Mouse (Mus musculus): ENCODE data around the gene C1qtnf2. TPM values are rescaled to one million over a fixed set of nuclear protein-coding genes. Genes with fewer than 3 reads are reported as not detected.

Gene C1qtnf2
- 15.0 and 15.9 TPM in 2 replicates for total RNA-seq (2014; rRNA removed)
- polyA plus RNA-seq (2015; fragmentation: Nextera tagmentation; extraction: Ambion mirVana) = 21.4 and 22.4 TPM in 2 replicates

DNA sequence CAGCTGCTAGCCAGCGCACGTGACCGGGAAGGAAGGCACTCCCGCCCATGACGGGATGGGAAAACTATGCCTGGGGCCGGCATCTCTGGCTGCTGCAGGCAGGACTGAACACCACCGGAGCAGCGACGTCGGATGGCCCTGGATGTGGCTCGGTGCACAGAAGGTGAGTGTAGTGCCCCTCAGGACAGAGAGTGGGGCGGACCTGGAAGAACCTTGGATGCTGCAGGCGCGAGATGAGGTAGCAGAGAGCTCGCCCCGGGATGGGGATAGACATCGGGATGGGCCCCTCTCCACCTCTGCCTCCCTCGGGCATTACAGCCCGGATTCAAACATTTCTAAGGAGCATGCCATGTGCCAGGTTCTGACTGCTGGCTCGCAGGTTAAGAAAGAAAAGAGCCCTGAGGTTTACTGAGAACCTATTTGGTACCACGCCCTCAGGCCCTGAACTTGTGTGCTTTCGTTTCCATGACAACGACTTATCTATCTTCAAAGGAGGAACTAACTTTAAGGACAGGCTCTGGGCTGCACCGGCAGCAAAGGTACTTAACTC lies at the start of gene C1qtnf2:
Gene C1qtnf2, plus strand, starts transcription at position 52 of the 550 bp plus-strand sequence.
- no peak for TF ChIP-seq CTCF (IDR thresholded peaks at IDR 0.05)
- WGBS = 2% methylated on average over 24 of the region's 24 CpGs

DNA sequence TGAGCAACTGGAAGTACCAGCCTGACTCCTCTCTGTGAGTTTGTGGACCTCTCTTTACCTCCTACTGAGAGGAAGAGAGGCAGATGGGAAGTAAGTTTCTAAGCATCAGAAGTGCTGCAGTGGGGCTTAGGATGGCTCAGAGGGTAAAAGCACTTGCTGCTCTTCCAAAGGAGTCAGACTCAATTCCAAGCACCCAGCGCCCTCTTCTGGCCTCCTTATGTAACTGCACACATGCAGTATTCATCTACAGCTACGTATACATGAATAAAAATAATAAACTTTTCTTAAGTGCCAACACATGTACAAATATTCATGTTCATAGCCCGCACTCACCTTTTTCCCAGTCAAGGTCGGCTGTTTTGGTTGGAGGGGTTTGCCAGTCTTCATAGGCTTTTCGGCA lies 49.7 kb upstream of the C1qtnf2 start:
- TF ChIP-seq CTCF (IDR thresholded peaks at IDR 0.05) = peak; percentile 78
- Histone ChIP-seq H3K9ac (replicated peaks; ENCODE audit: low read length, poor library complexity, severe bottlenecking) (no peak overlapping the region), H3K9me3 (ENCODE audit: low read length) (no peaks in the 10 kb centered on the region), H3K36me3 (ENCODE audit: insufficient read depth, low read length) (no peaks in the 10 kb centered on the region), H3K4me3 (ENCODE audit: low read depth, low read length) (no peak overlapping the region), H3K27ac (ENCODE audit: low read depth, low read length) (no peak overlapping the region), H3K27me3 (ENCODE audit: insufficient read depth, low read length) (no peaks in the 10 kb centered on the region), H3K4me1 (ENCODE audit: insufficient read depth, low read length) (no peaks in the 10 kb centered on the region), H3K4me2 (ENCODE audit: low read depth, low read length, poor library complexity, severe bottlenecking) (no peak overlapping the region)
- WGBS = 75% methylated on average over 5 of the region's 5 CpGs
- DNase-seq (ENCODE audit: low spot score) (peak; percentile 18), ATAC-seq (ENCODE audit: low FRiP score) (no peak)

More for the DNA sequence above, at the start of gene C1qtnf2:
- Histone ChIP-seq H3K4me3 (ENCODE audit: low read depth, low read length) (peak within 1 kb of the TSS; percentile 27), H3K9me3 (ENCODE audit: low read length) (no peaks in the 10 kb centered on the region), H3K9ac (replicated peaks; ENCODE audit: low read length, poor library complexity, severe bottlenecking) (peak within 1 kb of the TSS; percentile 34; the same call in 1 of the 2 replicates), H3K27me3 (ENCODE audit: insufficient read depth, low read length) (no peaks in the 10 kb centered on the region), H3K4me2 (ENCODE audit: low read depth, low read length, poor library complexity, severe bottlenecking) (peak within 1 kb of the TSS; percentile 55), H3K27ac (ENCODE audit: low read depth, low read length) (no peak within 1 kb of the TSS; the same call in 1 of the 2 replicates), H3K4me1 (ENCODE audit: insufficient read depth, low read length) (peaks cover 3% of the 10 kb centered on the region; the same call in 1 of the 2 replicates), H3K36me3 (ENCODE audit: insufficient read depth, low read length) (no peaks in the 10 kb centered on the region)
- ATAC-seq (ENCODE audit: low FRiP score) (peak; percentile 55), DNase-seq (ENCODE audit: low spot score) (peak; percentile 38)

DNA sequence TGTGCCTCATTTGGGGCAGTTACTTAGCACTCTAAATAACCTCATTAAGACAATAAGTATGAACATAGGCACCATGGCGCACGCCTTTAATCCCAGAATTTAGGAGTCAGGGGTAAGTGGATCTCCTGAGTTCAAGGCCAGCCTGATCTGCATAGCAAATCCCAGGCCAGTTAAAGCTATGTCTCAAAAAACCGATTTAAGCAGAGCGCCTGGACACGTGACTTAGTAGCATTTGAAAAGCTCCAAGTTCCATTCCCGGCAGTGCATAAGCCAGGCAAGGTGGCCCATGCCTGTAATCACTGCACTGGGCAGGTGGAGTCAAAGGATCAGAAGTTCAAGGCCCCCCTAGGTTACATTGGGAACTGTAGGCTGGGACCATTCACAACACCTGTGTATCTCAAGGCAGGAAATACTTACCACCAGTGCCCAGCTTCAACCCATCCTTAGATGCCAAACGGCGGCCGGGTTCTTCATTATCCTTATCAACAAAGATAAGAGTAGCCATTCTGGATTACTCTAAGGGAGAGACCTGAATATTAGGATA lies 48.8 kb upstream of the C1qtnf2 start:
- WGBS = 92% methylated on average over 9 of the region's 9 CpGs
- Histone ChIP-seq H3K27ac (ENCODE audit: low read depth, low read length) (no peak overlapping the region), H3K36me3 (ENCODE audit: insufficient read depth, low read length) (no peaks in the 10 kb centered on the region), H3K9me3 (ENCODE audit: low read length) (no peaks in the 10 kb centered on the region), H3K4me2 (ENCODE audit: low read depth, low read length, poor library complexity, severe bottlenecking) (peak overlapping the region; percentile 63), H3K9ac (replicated peaks; ENCODE audit: low read length, poor library complexity, severe bottlenecking) (no peak overlapping the region), H3K4me1 (ENCODE audit: insufficient read depth, low read length) (no peaks in the 10 kb centered on the region), H3K27me3 (ENCODE audit: insufficient read depth, low read length) (no peaks in the 10 kb centered on the region), H3K4me3 (ENCODE audit: low read depth, low read length) (peak overlapping the region; percentile 53; the same call in 1 of the 2 replicates)
- no peak for DNase-seq (ENCODE audit: low spot score)
- ATAC-seq (ENCODE audit: low FRiP score) = no peak; the same call in 1 of the 2 replicates
- no peak for TF ChIP-seq CTCF (IDR thresholded peaks at IDR 0.05)

DNA sequence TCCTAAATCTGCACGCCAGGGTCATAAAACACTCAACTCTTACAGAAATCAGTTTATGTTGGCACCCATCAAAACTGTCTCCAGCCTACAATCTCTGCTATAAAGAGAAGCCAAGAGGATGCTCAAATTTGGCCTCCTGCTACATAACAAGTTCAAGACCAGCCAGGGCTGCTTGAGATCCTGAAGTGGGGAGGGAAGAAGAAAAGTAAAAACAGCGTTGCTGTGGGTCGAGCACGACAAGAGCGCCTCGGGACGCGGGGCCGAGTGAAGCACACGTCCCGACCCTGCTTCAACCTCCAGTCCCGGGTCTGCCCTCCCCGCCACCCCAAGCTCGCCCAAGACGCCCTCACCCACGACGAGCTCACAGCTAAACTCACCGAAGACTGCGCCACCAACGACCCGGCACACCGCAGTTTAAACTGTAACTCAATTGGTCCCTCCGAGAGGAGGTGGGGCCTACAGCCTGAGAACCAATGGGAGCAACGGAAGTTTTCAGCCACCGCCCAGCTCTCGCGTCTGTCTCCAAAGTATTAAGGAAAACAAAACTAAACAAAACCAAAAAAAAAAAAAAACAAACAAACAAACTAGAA lies 48.2 kb upstream of the C1qtnf2 start, which contains the start of gene Pttg1:
Gene Pttg1, minus strand, starts transcription at position 428 of the 590 bp plus-strand sequence.
- Histone ChIP-seq H3K4me2 (ENCODE audit: low read depth, low read length, poor library complexity, severe bottlenecking) (peak within 1 kb of the TSS; percentile 63), H3K9ac (replicated peaks; ENCODE audit: low read length, poor library complexity, severe bottlenecking) (peak within 1 kb of the TSS; percentile 51), H3K4me3 (ENCODE audit: low read depth, low read length) (peak within 1 kb of the TSS; percentile 53), H3K9me3 (ENCODE audit: low read length) (no peaks in the 10 kb centered on the region), H3K36me3 (ENCODE audit: insufficient read depth, low read length) (no peaks in the 10 kb centered on the region), H3K4me1 (ENCODE audit: insufficient read depth, low read length) (no peaks in the 10 kb centered on the region), H3K27me3 (ENCODE audit: insufficient read depth, low read length) (no peaks in the 10 kb centered on the region), H3K27ac (ENCODE audit: low read depth, low read length) (peak within 1 kb of the TSS; percentile 43; the same call in 1 of the 2 replicates)
- ATAC-seq (ENCODE audit: low FRiP score) (peak; percentile 91), DNase-seq (ENCODE audit: low spot score) (peak; percentile 84)
- WGBS = 3% methylated on average over 27 of the region's 27 CpGs
- TF ChIP-seq CTCF (IDR thresholded peaks at IDR 0.05) = no peak

DNA sequence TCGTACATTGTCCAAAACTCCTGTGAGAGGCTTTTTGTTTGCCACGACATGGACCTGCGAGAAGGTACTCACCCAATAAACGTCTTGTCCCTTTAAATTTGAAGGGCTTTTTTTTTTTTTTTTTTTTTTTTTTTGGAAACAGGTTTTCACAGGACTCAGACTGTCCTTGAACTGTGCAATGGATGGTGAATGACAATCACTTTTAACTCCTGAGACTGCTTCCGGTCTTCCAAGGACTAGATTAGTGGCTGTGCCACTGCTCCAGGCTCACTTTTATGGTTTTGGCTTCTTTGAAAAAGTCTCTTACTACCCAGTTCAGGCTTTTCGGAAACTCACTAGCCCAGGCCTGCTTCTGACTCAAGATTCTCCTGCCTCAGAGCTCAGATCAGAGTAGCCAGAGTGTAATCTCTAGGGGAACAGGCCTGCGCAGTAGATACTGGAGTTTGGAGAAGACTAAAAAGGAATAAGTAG lies 47.6 kb upstream of the C1qtnf2 start:
- Histone ChIP-seq H3K4me2 (ENCODE audit: low read depth, low read length, poor library complexity, severe bottlenecking) (peak overlapping the region; percentile 63), H3K9me3 (ENCODE audit: low read length) (no peaks in the 10 kb centered on the region), H3K9ac (replicated peaks; ENCODE audit: low read length, poor library complexity, severe bottlenecking) (peak overlapping the region; percentile 33; the same call in 1 of the 2 replicates), H3K4me3 (ENCODE audit: low read depth, low read length) (peak overlapping the region; percentile 53), H3K4me1 (ENCODE audit: insufficient read depth, low read length) (no peaks in the 10 kb centered on the region), H3K27me3 (ENCODE audit: insufficient read depth, low read length) (no peaks in the 10 kb centered on the region), H3K27ac (ENCODE audit: low read depth, low read length) (peak overlapping the region; percentile 43; the same call in 1 of the 2 replicates), H3K36me3 (ENCODE audit: insufficient read depth, low read length) (no peaks in the 10 kb centered on the region)
- DNase-seq (ENCODE audit: low spot score) (no peak), ATAC-seq (ENCODE audit: low FRiP score) (no peak)
- 18% methylated on average over 7 of the region's 7 CpGs for WGBS
- no peak for TF ChIP-seq CTCF (IDR thresholded peaks at IDR 0.05)
